Mouse (Mus musculus): ENCODE results near the gene Gm10309. TPM values are rescaled to one million over a fixed set of nuclear protein-coding genes. Genes with fewer than 3 reads are reported as not detected.

The Gm10309 gene
- total and polyA plus RNA-seq, 3 experiments: 0.17 to 0.53 TPM; not detected in 1

- H3K27me3 ChIP-seq (replicated peaks): no peaks in the 10 kb centered on the region
- dilution Hi-C loops (cut with MboI; ENCODE audit: extremely low pct_ligation_motif_present, extremely low pct_unique_long_range_greater_than_20kb, low sequenced_read_pairs) (no loop called here), in situ Hi-C loops (cut with MboI; ENCODE audit: low pct_ligation_motif_present, low pct_unique_long_range_greater_than_20kb, low sequenced_read_pairs) (loop anchor here (25.0 kb wide), 2 partner anchors 296 to 721 kb away; no protein-coding TSS in a partner anchor)
- no peak overlapping the region for H3K4me2 ChIP-seq (ENCODE audit: insufficient read depth, low read depth, poor library complexity, severe bottlenecking)
- no peaks in the 10 kb centered on the region for H3K9me3 ChIP-seq (replicated peaks; ENCODE audit: low read length)
- peaks cover 13 to 50% of the 10 kb centered on the region in 2 experiments for H3K36me3 ChIP-seq (replicated peaks in 1 of 2; ENCODE audit: control insufficient read depth in 1 of 2, insufficient read depth in 1 of 2, low read length in 1 of 2)
- H3K9ac ChIP-seq (ENCODE audit: insufficient read depth, low read depth): no peak overlapping the region
- H3K4me3 ChIP-seq (replicated peaks in 1 of 3; ENCODE audit: low read depth in 2 of 3, low read length in 2 of 3, poor library complexity in 1 of 3): no peak overlapping the region
- no peaks in the 10 kb centered on the region for H3K79me2 ChIP-seq (replicated peaks; ENCODE audit: control insufficient read depth, extremely low read depth, insufficient read depth, poor library complexity, severe bottlenecking)
- H3K4me1 ChIP-seq (ENCODE audit: control insufficient read depth in 1 of 2, insufficient read depth in 2 of 2): peaks cover 6 to 22% of the 10 kb centered on the region in 2 experiments
- H3K27ac ChIP-seq (ENCODE audit: insufficient read depth, low read depth): no peak overlapping the region
- TF ChIP-seq ZC3H11A (IDR thresholded peaks at IDR 0.05; ENCODE audit: low read depth, low read length) (no peak), IRF4 (IDR thresholded peaks at IDR 0.05; ENCODE audit: low read depth, low read length) (no peak), ELF1 (IDR thresholded peaks at IDR 0.05; ENCODE audit: low read depth, low read length) (no peak), PAX5 (IDR thresholded peaks at IDR 0.05; ENCODE audit: low read length) (no peak), CHD1 (IDR thresholded peaks at IDR 0.05; ENCODE audit: low read depth, low read length) (no peak), CTCF (conservative IDR thresholded peaks at IDR 0.05 in 1 of 2, IDR thresholded peaks at IDR 0.05 in 1 of 2; ENCODE audit: low read depth in 2 of 2, low read length in 2 of 2) (no peak), CHD2 (IDR thresholded peaks at IDR 0.05; ENCODE audit: low read length) (no peak), RCOR1 (conservative IDR thresholded peaks at IDR 0.05; ENCODE audit: low read depth, low read length) (no peak), TCF12 (IDR thresholded peaks at IDR 0.05; ENCODE audit: low read depth, low read length) (no peak), JUND (conservative IDR thresholded peaks at IDR 0.05; ENCODE audit: low read depth, low read length) (no peak), MXI1 (IDR thresholded peaks at IDR 0.05; ENCODE audit: low read depth, low read length) (no peak), HCFC1 (IDR thresholded peaks at IDR 0.05; ENCODE audit: low read depth, low read length) (no peak)
- DNase-seq (ENCODE audit: extremely low read depth): no peak
Observed at GRCm38 (mm10) chr17:86516630-86517029, 11.6 kb upstream of the Gm10309 start.

- Histone ChIP-seq H3K27me3 (replicated peaks) (no peaks in the 10 kb centered on the region), H3K4me3 (replicated peaks in 1 of 3; ENCODE audit: low read depth in 2 of 3, low read length in 2 of 3, poor library complexity in 1 of 3) (no peak overlapping the region), H3K9me3 (replicated peaks; ENCODE audit: low read length) (no peaks in the 10 kb centered on the region), H3K36me3 (replicated peaks in 1 of 2; ENCODE audit: control insufficient read depth in 1 of 2, insufficient read depth in 1 of 2, low read length in 1 of 2) (peaks cover 13 to 53% of the 10 kb centered on the region in 2 experiments), H3K4me1 (ENCODE audit: control insufficient read depth in 1 of 2, insufficient read depth in 2 of 2) (peaks cover 6 to 22% of the 10 kb centered on the region in 2 experiments), H3K9ac (ENCODE audit: insufficient read depth, low read depth) (no peak overlapping the region), H3K79me2 (replicated peaks; ENCODE audit: control insufficient read depth, extremely low read depth, insufficient read depth, poor library complexity, severe bottlenecking) (no peaks in the 10 kb centered on the region), H3K4me2 (ENCODE audit: insufficient read depth, low read depth, poor library complexity, severe bottlenecking) (no peak overlapping the region), H3K27ac (ENCODE audit: insufficient read depth, low read depth) (no peak overlapping the region)
- dilution Hi-C loops (cut with MboI; ENCODE audit: extremely low pct_ligation_motif_present, extremely low pct_unique_long_range_greater_than_20kb, low sequenced_read_pairs) (no loop called here), in situ Hi-C loops (cut with MboI; ENCODE audit: low pct_ligation_motif_present, low pct_unique_long_range_greater_than_20kb, low sequenced_read_pairs) (loop anchor here (25.0 kb wide), 2 partner anchors 297 to 722 kb away; no protein-coding TSS in a partner anchor)
- DNase-seq (ENCODE audit: extremely low read depth): no peak
- TF ChIP-seq SMC3 (IDR thresholded peaks at IDR 0.05; ENCODE audit: low read depth, low read length): no peak
- TF ChIP-seq CHD1 (IDR thresholded peaks at IDR 0.05; ENCODE audit: low read depth, low read length): no peak
- TF ChIP-seq MXI1 (IDR thresholded peaks at IDR 0.05; ENCODE audit: low read depth, low read length): no peak
- TF ChIP-seq POLR2AphosphoS2 (IDR thresholded peaks at IDR 0.05; ENCODE audit: low read depth, low read length): no peak
- no peak for TF ChIP-seq ZKSCAN1 (IDR thresholded peaks at IDR 0.05; ENCODE audit: borderline replicate concordance, low read depth, low read length)
- no peak for TF ChIP-seq ZNF384 (IDR thresholded peaks at IDR 0.05; ENCODE audit: low read depth, low read length)
- TF ChIP-seq TCF12 (IDR thresholded peaks at IDR 0.05; ENCODE audit: low read depth, low read length): no peak
- TF ChIP-seq GABPA (IDR thresholded peaks at IDR 0.05; ENCODE audit: insufficient replicate concordance, low read depth, low read length): no peak
- no peak for TF ChIP-seq JUND (conservative IDR thresholded peaks at IDR 0.05; ENCODE audit: low read depth, low read length)
- no peak for TF ChIP-seq SIN3A (IDR thresholded peaks at IDR 0.05; ENCODE audit: low read length)
- TF ChIP-seq EP300 (IDR thresholded peaks at IDR 0.05; ENCODE audit: low read length): no peak
- TF ChIP-seq MEF2A (IDR thresholded peaks at IDR 0.05; ENCODE audit: borderline replicate concordance, low read depth, low read length): no peak
- TF ChIP-seq HCFC1 (IDR thresholded peaks at IDR 0.05; ENCODE audit: low read depth, low read length): no peak
- TF ChIP-seq MAX (IDR thresholded peaks at IDR 0.05; ENCODE audit: low read length): no peak
- no peak for TF ChIP-seq MYC (IDR thresholded peaks at IDR 0.05; ENCODE audit: low read depth, low read length)
- no peak for TF ChIP-seq ETS1 (conservative IDR thresholded peaks at IDR 0.05; ENCODE audit: low read depth, low read length)
- no peak for TF ChIP-seq USF1 (IDR thresholded peaks at IDR 0.05; ENCODE audit: low read depth, low read length)
Observed at GRCm38 (mm10) chr17:86514974-86515620, 10.1 kb upstream of the Gm10309 start.
